ENCODE assay signal across 9 mouse cellular contexts in genomic region chr15:103285778-103286417, GRCm38 (mm10). TPM values are rescaled to one million over a fixed set of nuclear protein-coding genes. Genes with fewer than 3 reads are reported as not detected.
A peak's percentile ranks its signal among the peaks of the same experiment; 100 is the strongest.
DNase-seq lines count a peak whose midpoint lies in the region; ATAC-seq and TF ChIP-seq lines count a peak whose summit lies in the region.
"Had no signal": no experiment of that assay in that cellular context is flagged by ENCODE, and none has a peak within 500 bp of the region (broad histone marks: within the 10 kb centered on the region; RNA-seq: fewer than 3 reads in every experiment).

No protein-coding gene starts in this region.

- no peak overlapping the region for H3K27ac ChIP-seq in cerebellum, adult 2 months (ENCODE audit: insufficient read depth, low read length)
- H3K27ac ChIP-seq in forebrain, embryonic 15.5 days (replicated peaks): peak overlapping the region; percentile 65
- peak overlapping the region; percentile 68 for H3K27ac ChIP-seq in hindbrain, embryonic 14.5 days
- H3K27ac ChIP-seq: left cerebral cortex, adult 2 months had no signal

- no peak for TF ChIP-seq POLR2A in cerebellum, adult 2 months (IDR thresholded peaks at IDR 0.05; ENCODE audit: borderline replicate concordance, insufficient read depth, low read length)

- WGBS in cerebellum, adult 2 months: 7% methylated on average over 1 of the region's 1 CpGs
- WGBS in forebrain, embryonic 15.5 days: 25% methylated on average over 1 of the region's 1 CpGs
- 69% methylated on average over 1 of the region's 1 CpGs for WGBS in hindbrain, embryonic 14.5 days

- no peak for TF ChIP-seq CTCF in cerebellum, adult 2 months (IDR thresholded peaks at IDR 0.05; ENCODE audit: borderline replicate concordance, insufficient read depth, low read depth, low read length)

- peaks cover 6% of the 10 kb centered on the region; the same call in 1 of the 2 replicates for H3K4me1 ChIP-seq in cerebellum, adult 2 months (ENCODE audit: control insufficient read depth, insufficient read depth, low read length)
- H3K4me1 ChIP-seq in forebrain, embryonic 15.5 days: peaks cover 23% of the 10 kb centered on the region
- H3K4me1 ChIP-seq in hindbrain, embryonic 14.5 days (replicated peaks; ENCODE audit: control insufficient read depth, insufficient read depth, low read length): peaks cover 19% of the 10 kb centered on the region

- H3K4me2 ChIP-seq in forebrain, embryonic 15.5 days (replicated peaks): no peak overlapping the region
- H3K4me2 ChIP-seq in hindbrain, embryonic 14.5 days (replicated peaks): no peak overlapping the region

- peaks cover 7% of the 10 kb centered on the region; the same call in 1 of the 2 replicates for H3K36me3 ChIP-seq in forebrain, embryonic 15.5 days
- peaks cover 17% of the 10 kb centered on the region; the same call in 1 of the 2 replicates for H3K36me3 ChIP-seq in hindbrain, embryonic 14.5 days (replicated peaks; ENCODE audit: control insufficient read depth, insufficient read depth)

- no peak overlapping the region for H3K4me3 ChIP-seq in cerebellum, adult 2 months (replicated peaks; ENCODE audit: insufficient read depth, low read depth, low read length)
- H3K4me3 ChIP-seq in forebrain, embryonic 15.5 days: no peak overlapping the region
- no peak overlapping the region for H3K4me3 ChIP-seq in hindbrain, embryonic 14.5 days (replicated peaks; ENCODE audit: low read length)
- H3K4me3 ChIP-seq: left cerebral cortex, adult 2 months had no signal

- H3K9me3 ChIP-seq in forebrain, embryonic 15.5 days: no peaks in the 10 kb centered on the region
- H3K9me3 ChIP-seq in hindbrain, embryonic 14.5 days (ENCODE audit: control insufficient read depth, low read length): no peaks in the 10 kb centered on the region

- peak; percentile 71; the same call in 1 of the 2 replicates for ATAC-seq in forebrain, embryonic 15.5 days (replicated peaks)
- peak; percentile 36; the same call in 1 of the 2 replicates for ATAC-seq in hindbrain, embryonic 14.5 days (ENCODE audit: low FRiP score)

- H3K27me3 ChIP-seq in cerebellum, adult 2 months (ENCODE audit: control insufficient read depth, insufficient read depth, low read length): no peaks in the 10 kb centered on the region
- H3K27me3 ChIP-seq in forebrain, embryonic 15.5 days: no peaks in the 10 kb centered on the region
- H3K27me3 ChIP-seq in hindbrain, embryonic 14.5 days (ENCODE audit: control insufficient read depth, insufficient read depth, low read length): no peaks in the 10 kb centered on the region

- peak; percentile 43 to 60 for DNase-seq in cerebellum, adult 2 months
- DNase-seq in cerebellum, adult 8-10 months: no peak
- DNase-seq in 3T3-L1 (ENCODE audit: low read depth, low spot score): peak; percentile 76
- peak; percentile 65 for DNase-seq in hindbrain, embryonic 14.5 days (ENCODE audit: low spot score)
- DNase-seq in lung, postnatal 4 days: peak; percentile 57 to 77
- DNase-seq in ovary, adult 18-20 months (ENCODE audit: low spot score): no peak
- no peak for DNase-seq in thymus, postnatal 10 days (ENCODE audit: low spot score in 2 of 2)

- H3K9ac ChIP-seq in forebrain, embryonic 15.5 days (replicated peaks): no peak overlapping the region
- no peak overlapping the region for H3K9ac ChIP-seq in hindbrain, embryonic 14.5 days

RNA-seq across cellular contexts. Expression of gene Copz1, which starts 13.4 kb away (rescaled TPM):
- polyA plus RNA-seq in cerebellum, adult 2 months (2012; rRNA removed): 110 and 117 TPM in 2 replicates
- polyA plus RNA-seq in forebrain, embryonic 15.5 days (2015; fragmentation: Nextera tagmentation; extraction: Ambion mirVana): 215 and 220 TPM in 2 replicates
- polyA plus RNA-seq in hindbrain, embryonic 14.5 days (2014; fragmentation: Nextera tagmentation; extraction: Ambion mirVana): 214 and 220 TPM in 2 replicates

RNA-seq across cellular contexts. Expression of gene Gpr84, which starts 24.5 kb away (rescaled TPM):
- polyA plus RNA-seq in cerebellum, adult 2 months (2012; rRNA removed): 0.43 and 0.62 TPM in 2 replicates
- polyA plus RNA-seq in forebrain, embryonic 15.5 days (2015; fragmentation: Nextera tagmentation; extraction: Ambion mirVana): 0.28 and 0.37 TPM in 2 replicates
- 0.12 and 0.39 TPM in 2 replicates for polyA plus RNA-seq in hindbrain, embryonic 14.5 days (2014; fragmentation: Nextera tagmentation; extraction: Ambion mirVana)

RNA-seq across cellular contexts. Expression of gene Nfe2, which starts 27.7 kb away (rescaled TPM):
- polyA plus RNA-seq in cerebellum, adult 2 months (2012; rRNA removed): 0.28 and 0.57 TPM in 2 replicates
- polyA plus RNA-seq in forebrain, embryonic 15.5 days (2015; fragmentation: Nextera tagmentation; extraction: Ambion mirVana): 0.38 and 0.63 TPM in 2 replicates
- 0.90 and 1.1 TPM in 2 replicates for polyA plus RNA-seq in hindbrain, embryonic 14.5 days (2014; fragmentation: Nextera tagmentation; extraction: Ambion mirVana)

RNA-seq across cellular contexts. Expression of gene Hnrnpa1, which starts 45.7 kb away (rescaled TPM):
- polyA plus RNA-seq in cerebellum, adult 2 months (2012; rRNA removed): 318 and 320 TPM in 2 replicates
- 995 and 1,028 TPM in 2 replicates for polyA plus RNA-seq in forebrain, embryonic 15.5 days (2015; fragmentation: Nextera tagmentation; extraction: Ambion mirVana)
- 526 and 623 TPM in 2 replicates for polyA plus RNA-seq in hindbrain, embryonic 14.5 days (2014; fragmentation: Nextera tagmentation; extraction: Ambion mirVana)

RNA-seq across cellular contexts. Expression of gene Cbx5, which starts 46.3 kb away (rescaled TPM):
- 49.4 and 52.7 TPM in 2 replicates for polyA plus RNA-seq in cerebellum, adult 2 months (2012; rRNA removed)
- 134 and 139 TPM in 2 replicates for polyA plus RNA-seq in forebrain, embryonic 15.5 days (2015; fragmentation: Nextera tagmentation; extraction: Ambion mirVana)
- 153 and 171 TPM in 2 replicates for polyA plus RNA-seq in hindbrain, embryonic 14.5 days (2014; fragmentation: Nextera tagmentation; extraction: Ambion mirVana)

Comparison
In these comparisons a context has a peak if more than half of its experiments do, and no peak if none do; other contexts are left out.
1. DNase-seq: peak in cerebellum, adult 2 months (2 of 2), 3T3-L1 (single experiment), hindbrain, embryonic 14.5 days (single experiment) and lung, postnatal 4 days (2 of 2); none in cerebellum, adult 8-10 months (single experiment), ovary, adult 18-20 months (single experiment) and thymus, postnatal 10 days (0 of 2).